Mouse (Mus musculus) kidney, adult 2 months (tissue): Measurements from ENCODE around the gene Trappc10. TPM values are rescaled to one million over a fixed set of nuclear protein-coding genes. Genes with fewer than 3 reads are reported as not detected.
A peak's percentile ranks its signal among the peaks of the same experiment; 100 is the strongest.

ENCODE experiments used
- DNase-seq: peaks from one replicate; pipeline ENCODE4 v3.0.0; 2021
- H3K27ac ChIP-seq: fragments of 200-500 bp; 2 replicates; pipeline ENCODE4 v1.5.1; 2012; ENCODE audit warnings: low read depth, low read length, control low read depth, inconsistent platforms; ENCODE audit not compliant: insufficient read depth
- H3K27me3 ChIP-seq: fragments of 200-500 bp; replicated peaks from 2 replicates; pipeline ENCODE4 v1.6.1; 2012; ENCODE audit warnings: mild to moderate bottlenecking, moderate library complexity, low read length, inconsistent platforms; ENCODE audit not compliant: control insufficient read depth, insufficient read depth
- H3K36me3 ChIP-seq: fragments of 200-500 bp; 2 replicates; pipeline ENCODE4 v1.6.1; 2012; ENCODE audit warnings: mild to moderate bottlenecking, moderate library complexity, low read length, inconsistent platforms; ENCODE audit not compliant: control insufficient read depth, insufficient read depth
- H3K4me1 ChIP-seq: fragments of 200-500 bp; 2 replicates; pipeline ENCODE4 v1.6.1; 2011; ENCODE audit warnings: low read length; ENCODE audit not compliant: control insufficient read depth, insufficient read depth
- H3K4me3 ChIP-seq: fragments of 200-500 bp; 2 replicates; pipeline ENCODE4 v1.5.1; 2011; ENCODE audit warnings: mild to moderate bottlenecking, low read depth, low read length, control low read depth; ENCODE audit not compliant: insufficient read depth
- CTCF ChIP-seq: fragments of 200-500 bp; conservative IDR thresholded peaks from 2 replicates; pipeline ENCODE4 v1.5.1; 2011; ENCODE audit warnings: low read depth, mild to moderate bottlenecking, control low read depth, low read length, moderate library complexity, mixed read lengths; ENCODE audit not compliant: insufficient read depth, insufficient read length
- POLR2A ChIP-seq: fragments of 200-500 bp; IDR thresholded peaks from one replicate; pipeline ENCODE4 v1.6.1; 2011; ENCODE audit warnings: low read depth, low read length, control low read depth
- WGBS: fragments of 180-500 bp; shearing (Covaris S2); methylation state at CpG from one replicate; pipeline ENCODE4 v1.1.7; 2018; 5-methylcytosine and 5-hydroxymethylcytosine counted together
- polyA plus RNA-seq: library from polyadenylated mRNA; depleted of rRNA; stranded (reverse); fragments of >200 nt; gene quantifications from 2 replicates; pipeline ENCODE4 v1.2.3, GENCODE M21; 2012

Gene Trappc10
- polyA plus RNA-seq, 1 experiment = 45.0 TPM

- Histone ChIP-seq H3K36me3 (0 out of 2 replicates have a peak, but pooled peaks cover 2% of the 10 kb centered on the region), H3K4me3 (no peak overlapping the region), H3K4me1 (peaks cover 12% of the 10 kb centered on the region; the same call in 1 of the 2 replicates), H3K27ac (no peak overlapping the region), H3K27me3 (no peaks in the 10 kb centered on the region)
- TF ChIP-seq CTCF = no peak
- TF ChIP-seq POLR2A = no peak
- no peak for DNase-seq
- WGBS = 89% methylated on average over 9 of the region's 9 CpGs
These were observed 81.2 kb downstream of the Trappc10 start for GRCm38 (mm10) chr10:78163241-78163640.

- Histone ChIP-seq H3K36me3 (0 out of 2 replicates have a peak, but pooled peaks cover 2% of the 10 kb centered on the region), H3K4me1 (peaks cover 12% of the 10 kb centered on the region; the same call in 1 of the 2 replicates), H3K27ac (no peak overlapping the region), H3K27me3 (no peaks in the 10 kb centered on the region), H3K4me3 (no peak overlapping the region)
- TF ChIP-seq POLR2A (no peak), CTCF (no peak)
- WGBS = 93% methylated on average over 12 of the region's 12 CpGs
- no peak for DNase-seq
These were observed 81.8 kb downstream of the Trappc10 start for GRCm38 (mm10) chr10:78162646-78163045.

GRCm38 (mm10) chr10:78161096-78161495 lies 83.3 kb downstream of the Trappc10 start:
- no peak for DNase-seq
- Histone ChIP-seq H3K27me3 (no peaks in the 10 kb centered on the region), H3K36me3 (0 out of 2 replicates have a peak, but pooled peaks cover 2% of the 10 kb centered on the region), H3K4me3 (no peak overlapping the region), H3K4me1 (peaks cover 12% of the 10 kb centered on the region; the same call in 1 of the 2 replicates), H3K27ac (no peak overlapping the region)
- WGBS = 84% methylated on average over 8 of the region's 8 CpGs
- TF ChIP-seq POLR2A (no peak), CTCF (no peak)

GRCm38 (mm10) chr10:78160369-78161095 lies 83.9 kb downstream of the Trappc10 start:
- no peak overlapping the region for H3K27ac ChIP-seq

GRCm38 (mm10) chr10:78159906-78160305 lies 84.5 kb downstream of the Trappc10 start:
- peaks cover 12% of the 10 kb centered on the region; the same call in 1 of the 2 replicates for H3K4me1 ChIP-seq
- DNase-seq = peak; percentile 95
- H3K36me3 ChIP-seq = 0 out of 2 replicates have a peak, but pooled peaks cover 2% of the 10 kb centered on the region
- H3K27ac ChIP-seq = peak overlapping the region; percentile 19; the same call in 1 of the 2 replicates
- WGBS = 3% methylated on average over 7 of the region's 7 CpGs
- peak; percentile 95 for TF ChIP-seq CTCF
- TF ChIP-seq POLR2A = no peak
- H3K27me3 ChIP-seq = no peaks in the 10 kb centered on the region
- no peak overlapping the region for H3K4me3 ChIP-seq

More at GRCm38 (mm10) chr10:78160369-78161095, 83.9 kb downstream of the Trappc10 start:
- 0 out of 2 replicates have a peak, but pooled peaks cover 2% of the 10 kb centered on the region for H3K36me3 ChIP-seq
- TF ChIP-seq CTCF (no peak), POLR2A (no peak)
- H3K4me3 ChIP-seq = no peak overlapping the region
- H3K27me3 ChIP-seq = no peaks in the 10 kb centered on the region
- 81% methylated on average over 16 of the region's 16 CpGs for WGBS
- DNase-seq = no peak
- peaks cover 12% of the 10 kb centered on the region; the same call in 1 of the 2 replicates for H3K4me1 ChIP-seq

- DNase-seq = peak; percentile 90
- Histone ChIP-seq H3K27ac (peak overlapping the region; percentile 19; the same call in 1 of the 2 replicates), H3K27me3 (no peaks in the 10 kb centered on the region), H3K4me1 (peaks cover 12% of the 10 kb centered on the region; the same call in 1 of the 2 replicates), H3K4me3 (peak overlapping the region; percentile 17; the same call in 1 of the 2 replicates), H3K36me3 (0 out of 2 replicates have a peak, but pooled peaks cover 2% of the 10 kb centered on the region)
- WGBS = 12% methylated on average over 17 of the region's 17 CpGs
- TF ChIP-seq POLR2A = no peak
- no peak for TF ChIP-seq CTCF
These were observed 85.1 kb downstream of the Trappc10 start for GRCm38 (mm10) chr10:78159252-78159878.

- Histone ChIP-seq H3K27me3 (no peaks in the 10 kb centered on the region), H3K4me3 (no peak overlapping the region), H3K36me3 (0 out of 2 replicates have a peak, but pooled peaks cover 2% of the 10 kb centered on the region), H3K4me1 (peaks cover 12% of the 10 kb centered on the region; the same call in 1 of the 2 replicates), H3K27ac (no peak overlapping the region)
- WGBS = 60% methylated on average over 15 of the region's 15 CpGs
- TF ChIP-seq POLR2A (no peak), CTCF (no peak)
- peak; percentile 68 for DNase-seq
These were observed 86.4 kb downstream of the Trappc10 start for GRCm38 (mm10) chr10:78158041-78158440.
